Mouse (Mus musculus): Measurements from ENCODE around the gene Trip10.

DNA sequence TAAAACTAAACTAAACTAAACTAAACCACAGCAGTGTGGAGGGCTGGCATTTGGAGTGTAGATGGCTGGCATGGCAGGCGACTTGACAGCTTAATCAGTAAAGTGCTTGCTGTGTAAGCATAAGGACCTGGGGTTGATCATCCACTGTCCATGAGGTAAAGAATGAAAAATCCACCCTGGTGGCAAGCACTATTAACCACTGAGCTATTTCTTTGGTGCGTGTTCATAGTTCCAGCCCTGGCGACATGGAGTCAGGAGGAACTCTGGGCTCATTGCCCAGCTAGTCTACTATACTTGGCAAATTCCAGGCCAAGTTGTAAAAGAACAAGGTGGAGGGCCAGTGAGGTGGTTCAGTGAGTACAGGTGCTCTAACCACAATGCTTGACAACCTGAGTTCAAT is 41.3 kb upstream of the Trip10 start:
- TF ChIP-seq POLR2A (IDR thresholded peaks at IDR 0.05; ENCODE audit: insufficient read length, low read depth) (no peak), TCF12 (IDR thresholded peaks at IDR 0.05; ENCODE audit: insufficient read depth, poor library complexity, severe bottlenecking) (no peak), MYOD1 (IDR thresholded peaks at IDR 0.05; ENCODE audit: control insufficient read depth in 1 of 3, insufficient read length in 2 of 3, low read depth in 2 of 3) (no peak), CEBPB (IDR thresholded peaks at IDR 0.05; ENCODE audit: insufficient read depth, poor library complexity, severe bottlenecking) (no peak), MYOG (IDR thresholded peaks at IDR 0.05; ENCODE audit: control insufficient read depth in 1 of 3, insufficient read depth in 1 of 3, insufficient read length in 2 of 3, low read depth in 2 of 3) (no peak), POLR2AphosphoS2 (IDR thresholded peaks at IDR 0.05; ENCODE audit: insufficient read length, low read depth) (no peak), USF1 (IDR thresholded peaks at IDR 0.05; ENCODE audit: low read depth) (no peak), TCF3 (IDR thresholded peaks at IDR 0.05; ENCODE audit: insufficient read length, low read depth) (no peak), E2F4 (IDR thresholded peaks at IDR 0.05; ENCODE audit: insufficient read depth) (no peak)
